Mouse (Mus musculus): ENCODE results near the gene Grin2c.

Grin2c gene

DNA sequence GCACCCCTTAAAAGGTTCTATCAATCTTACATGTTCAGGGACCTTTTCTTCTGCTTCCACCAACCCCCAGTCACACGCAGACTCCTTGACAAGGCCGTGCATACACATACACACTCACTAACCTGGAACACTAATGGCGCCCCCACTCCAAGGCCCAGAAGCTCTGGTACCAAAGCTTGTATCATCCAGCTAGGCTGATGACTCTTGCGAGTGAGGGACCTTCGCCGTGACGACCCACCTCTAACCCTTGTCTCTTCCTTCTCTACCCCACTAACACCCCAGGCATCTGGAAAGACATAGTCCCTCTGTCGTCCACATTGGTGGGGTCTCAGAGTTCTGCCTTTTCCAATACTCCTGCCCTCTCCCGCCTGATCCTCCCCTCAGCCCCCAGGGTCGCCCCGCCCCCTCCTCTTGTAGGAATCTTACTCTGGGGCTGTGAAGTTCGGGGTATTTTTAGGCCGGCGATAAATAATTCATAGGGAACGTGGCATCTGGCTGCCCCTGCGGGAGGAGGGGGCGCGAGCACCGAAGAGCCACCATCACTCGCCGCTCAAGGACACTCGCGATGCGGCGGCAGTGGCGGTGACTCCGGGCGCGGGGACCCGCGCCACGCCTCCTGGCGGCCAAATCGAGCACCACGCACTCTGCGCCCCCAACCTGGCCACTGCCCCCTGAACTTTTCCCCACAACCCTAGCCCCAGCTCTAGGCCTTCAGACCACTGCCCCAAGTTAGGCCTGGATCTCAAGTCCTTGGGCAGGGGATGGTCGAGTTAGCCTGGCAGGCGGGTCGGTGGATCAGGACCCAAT is 2.0 kb downstream of the Grin2c start:
- in situ Hi-C loops (cut with MboI): no loop called here

- in situ Hi-C loops (cut with MboI): no loop called here
Measured at GRCm38 (mm10) chr11:115264136-115264861, 2.7 kb downstream of the Grin2c start.

- in situ Hi-C loops (cut with MboI): no loop called here
Measured at GRCm38 (mm10) chr11:115262954-115263353, 4.1 kb downstream of the Grin2c start.

GRCm38 (mm10) chr11:115259134-115259533 is 7.9 kb downstream of the Grin2c start:
- in situ Hi-C loops (cut with MboI): no loop called here

- in situ Hi-C loops (cut with MboI): no loop called here
Measured at GRCm38 (mm10) chr11:115257775-115258510, 9.1 kb downstream of the Grin2c start.

GRCm38 (mm10) chr11:115251258-115251657 is 15.8 kb downstream of the Grin2c start:
- in situ Hi-C loops (cut with MboI): no loop called here

DNA sequence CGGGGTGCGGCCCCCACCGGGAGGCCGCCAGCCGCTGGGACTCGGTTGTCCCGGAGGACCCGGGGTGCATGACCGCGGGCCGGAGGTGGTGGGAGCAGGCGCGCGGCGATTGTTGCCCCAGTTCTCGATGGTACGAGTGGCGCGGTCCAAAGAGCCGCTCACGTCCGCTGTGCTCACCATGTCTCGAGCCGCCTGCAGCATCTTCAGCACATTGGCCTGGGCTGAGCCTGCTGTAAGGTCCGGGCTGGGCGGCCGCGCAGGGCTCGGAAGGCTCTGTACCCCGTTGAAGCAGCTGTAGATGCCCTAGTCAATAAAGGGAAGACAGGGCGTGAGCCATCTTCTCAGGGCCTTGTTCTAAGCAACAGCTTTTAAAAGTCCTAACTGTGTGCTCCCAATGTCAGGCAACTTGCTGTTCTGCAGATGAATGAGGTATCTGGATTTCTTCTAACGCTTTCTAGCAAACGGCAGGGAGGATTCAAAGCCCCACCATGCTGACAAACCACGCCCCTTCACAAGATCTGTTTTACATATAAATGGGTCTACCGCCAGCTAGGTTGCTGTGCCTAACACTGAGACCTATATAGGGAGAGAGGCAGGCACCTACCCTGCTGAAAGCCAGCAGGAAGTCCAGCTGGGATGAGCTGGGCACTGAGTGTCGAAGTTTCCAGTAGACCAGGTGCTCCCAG is 16.5 kb downstream of the Grin2c start:
- in situ Hi-C loops (cut with MboI): no loop called here

DNA sequence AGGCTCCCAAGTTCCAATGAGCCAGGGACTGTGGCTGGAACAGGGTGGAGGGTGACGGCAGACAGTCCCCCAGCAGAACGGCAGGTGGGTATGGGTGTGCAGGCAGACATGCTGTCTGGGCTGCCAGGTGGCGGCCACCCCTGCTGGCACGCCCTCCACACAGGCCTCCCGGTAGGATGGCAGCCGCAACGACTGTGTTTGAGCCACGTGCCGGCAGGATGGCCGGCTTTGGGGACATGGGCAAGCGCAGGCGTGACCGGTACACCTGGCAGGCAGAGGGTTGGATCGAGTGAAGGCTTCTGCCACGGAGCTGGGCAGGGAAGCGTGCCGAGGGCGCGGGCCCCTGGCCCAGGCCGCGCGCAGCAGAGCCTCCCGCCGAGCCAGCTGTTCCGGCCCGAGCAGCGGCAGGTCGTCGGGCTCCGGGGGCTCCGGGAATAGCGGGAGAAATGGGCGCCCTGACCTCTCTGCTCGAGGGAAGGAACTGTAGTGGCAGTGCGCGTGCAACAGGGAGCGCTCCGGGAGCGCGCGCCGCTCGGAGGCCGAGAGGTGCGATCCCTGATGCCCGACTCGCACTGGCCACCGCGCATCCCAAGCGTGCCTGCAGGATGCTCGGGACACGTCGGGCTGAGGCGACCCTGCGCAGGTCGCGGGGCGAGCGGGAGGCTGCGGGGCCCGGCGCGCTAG is 17.2 kb downstream of the Grin2c start:
- in situ Hi-C loops (cut with MboI): no loop called here

DNA sequence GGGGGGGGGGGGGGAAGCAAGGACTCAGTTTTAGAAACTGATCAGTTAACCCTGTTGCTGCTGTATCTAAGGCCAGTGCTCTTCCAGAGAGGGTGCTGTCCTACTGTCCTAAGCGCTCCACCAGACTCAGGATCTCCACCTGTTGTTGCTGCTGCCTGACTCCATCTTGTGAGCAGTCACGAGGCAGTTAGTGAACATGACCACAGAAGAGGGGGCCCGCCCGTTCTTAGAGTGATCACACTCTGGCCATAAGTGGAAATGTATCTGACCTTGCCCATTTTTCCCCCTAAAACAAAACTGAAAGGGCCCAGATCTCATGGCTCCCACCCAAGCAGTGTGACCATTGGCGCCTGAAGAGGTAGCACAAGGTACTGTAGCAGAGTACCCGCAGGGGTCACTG is 19.1 kb downstream of the Grin2c start:
- in situ Hi-C loops (cut with MboI): no loop called here

- in situ Hi-C loops (cut with MboI): no loop called here
Measured at GRCm38 (mm10) chr11:115247240-115247639, 19.8 kb downstream of the Grin2c start.

DNA sequence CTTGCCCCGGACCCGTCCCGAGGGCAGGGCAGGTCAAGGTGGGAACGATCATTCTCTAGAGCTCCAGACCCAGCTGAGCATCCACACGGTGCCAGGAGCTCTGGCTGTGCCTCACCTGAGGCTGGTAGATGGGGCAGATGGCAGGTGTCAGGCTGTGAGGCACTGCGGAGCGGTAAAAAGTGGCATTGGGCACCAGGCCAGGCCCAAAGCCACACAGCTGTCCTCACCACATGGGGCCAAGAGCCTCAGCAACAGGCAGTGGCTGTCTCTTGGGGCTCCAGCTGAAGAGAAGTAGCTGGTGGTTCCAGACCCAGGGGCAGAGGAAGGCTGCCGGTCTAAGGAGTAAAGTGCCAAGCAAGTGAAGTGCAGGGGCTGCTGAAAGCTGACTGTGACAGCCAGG is 20.7 kb downstream of the Grin2c start:
- in situ Hi-C loops (cut with MboI): no loop called here

GRCm38 (mm10) chr11:115244840-115245239 is 22.2 kb downstream of the Grin2c start:
- in situ Hi-C loops (cut with MboI): no loop called here

DNA sequence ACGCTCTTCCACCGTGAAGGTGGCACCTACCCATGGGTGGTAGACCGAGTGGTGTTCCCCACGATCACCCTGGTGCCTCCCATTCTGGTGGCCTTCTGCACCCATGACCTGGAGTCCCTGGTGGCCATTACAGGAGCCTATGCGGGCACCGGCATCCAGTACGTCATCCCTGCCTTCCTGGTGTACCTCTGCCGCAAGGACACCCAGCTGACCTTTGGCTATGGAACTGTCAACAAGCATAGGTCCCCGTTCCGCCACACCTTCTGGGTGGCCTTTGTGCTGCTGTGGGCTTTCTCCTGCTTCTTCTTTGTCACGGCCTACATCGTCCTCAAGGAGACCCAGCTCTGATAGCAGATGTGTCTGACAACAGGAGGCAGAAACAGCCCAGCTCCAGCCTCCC is 23.3 kb downstream of the Grin2c start:
- in situ Hi-C loops (cut with MboI): no loop called here

GRCm38 (mm10) chr11:115242746-115243145 is 24.3 kb downstream of the Grin2c start:
- in situ Hi-C loops (cut with MboI): no loop called here

GRCm38 (mm10) chr11:115241402-115241801 is 25.6 kb downstream of the Grin2c start:
- in situ Hi-C loops (cut with MboI): no loop called here

- in situ Hi-C loops (cut with MboI): no loop called here
Measured at GRCm38 (mm10) chr11:115236570-115236969, 30.5 kb downstream of the Grin2c start.

GRCm38 (mm10) chr11:115234320-115235044 is 32.6 kb downstream of the Grin2c start:
- in situ Hi-C loops (cut with MboI): no loop called here

DNA sequence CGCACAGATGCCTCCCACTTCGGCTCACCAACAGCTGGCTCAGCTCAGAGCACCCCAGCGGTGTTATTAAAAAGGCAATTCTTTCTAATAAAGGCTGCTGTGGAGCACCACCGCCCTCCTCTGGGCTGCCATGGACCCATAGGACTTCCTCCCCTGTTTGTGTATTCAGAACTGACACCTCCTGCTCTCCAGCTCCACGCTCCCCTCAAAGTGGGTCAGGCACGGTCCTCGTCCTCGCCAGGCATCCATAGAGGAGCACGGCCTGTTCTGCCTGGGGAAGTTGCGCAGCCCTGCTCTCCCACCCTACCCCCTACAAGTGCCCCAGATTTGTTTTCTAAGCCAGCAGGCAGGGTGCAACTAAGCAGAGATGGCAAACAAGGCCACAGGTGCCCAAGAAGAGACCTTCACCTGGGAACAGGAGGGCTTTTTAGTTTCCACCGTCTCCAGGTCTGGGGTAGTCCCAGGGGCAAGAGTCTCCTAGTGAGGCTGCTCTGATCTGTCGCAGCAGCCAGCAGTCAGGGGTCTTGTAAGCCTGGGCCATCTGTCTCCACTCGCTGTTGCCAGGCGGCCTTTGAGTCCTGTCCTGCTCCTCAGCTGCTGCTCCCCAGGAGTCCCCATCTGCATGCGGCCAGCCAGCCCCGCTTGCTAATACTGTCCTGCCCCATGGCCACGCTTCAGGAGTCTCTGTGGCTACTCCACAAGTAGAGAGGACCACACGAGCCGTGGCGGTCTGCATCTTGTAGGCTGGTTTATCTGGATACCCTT is 33.3 kb downstream of the Grin2c start:
- in situ Hi-C loops (cut with MboI): no loop called here

- in situ Hi-C loops (cut with MboI): no loop called here
Measured at GRCm38 (mm10) chr11:115232889-115233288, 34.2 kb downstream of the Grin2c start.

- in situ Hi-C loops (cut with MboI): no loop called here
Measured at GRCm38 (mm10) chr11:115231924-115232323, 35.1 kb downstream of the Grin2c start.
